Mouse (Mus musculus) MEL-GATA-1-ER (cell line): ENCODE data around the gene Atp1a2.
"Not testable (repeated sequence)": the region's sequence is repeated elsewhere in the genome, so short reads cannot be mapped to it uniquely, and the experiment has no call there.

ENCODE experiments used
- DNase-seq: peaks from one replicate; pipeline ENCODE4 v3.0.0-alpha.2; 2012; ENCODE audit warnings: low read depth; ENCODE audit errors: extremely low read depth

The Atp1a2 gene

DNA sequence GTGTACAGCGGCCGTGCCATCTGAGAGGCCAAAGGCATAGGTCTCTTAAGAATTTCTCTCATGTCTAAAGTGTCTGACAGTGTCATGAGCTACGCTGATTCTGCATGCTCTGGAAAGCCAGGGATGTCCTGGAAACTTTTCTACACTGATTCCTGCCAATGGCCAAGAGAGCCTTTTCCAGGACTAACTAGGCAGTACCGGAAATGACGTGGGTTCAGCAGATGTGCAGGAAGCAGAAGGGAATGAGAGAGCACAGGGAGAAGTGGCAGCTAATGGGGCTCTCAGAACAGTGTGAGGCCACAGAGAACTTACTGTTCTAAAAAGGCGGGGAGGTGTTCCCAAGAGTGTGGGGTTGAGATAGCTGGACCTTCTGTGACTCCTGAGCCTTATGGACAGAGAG, 24.5 kb downstream of the Atp1a2 start:
- no peak for DNase-seq

- DNase-seq = no peak
Observed at GRCm38 (mm10) chr1:172271765-172272164, 26.1 kb downstream of the Atp1a2 start.

DNA sequence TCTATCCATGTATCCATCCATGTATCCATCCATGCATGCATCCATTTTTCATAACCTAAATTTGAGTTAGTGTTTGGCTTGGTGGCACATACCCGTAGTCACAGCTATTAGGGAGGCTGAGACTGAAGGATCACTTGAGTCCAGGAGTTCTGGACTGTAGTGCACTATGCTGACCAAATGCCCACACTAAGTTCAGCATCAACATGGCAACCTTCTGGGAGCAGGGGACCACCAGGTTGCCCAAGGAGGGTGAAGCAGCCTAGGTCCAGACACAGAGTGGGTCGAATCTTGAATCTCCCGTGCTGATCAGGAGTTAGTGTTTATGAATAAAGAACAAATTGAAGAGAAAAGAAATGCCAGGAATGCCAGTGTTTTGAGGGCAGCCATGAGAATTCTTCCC, 26.7 kb downstream of the Atp1a2 start:
- DNase-seq = no peak

- DNase-seq = no peak
Observed at GRCm38 (mm10) chr1:172261477-172262078, 36.3 kb downstream of the Atp1a2 start, which contains the start of gene Igsf8. Gene Igsf8, plus strand, starts transcription at chr1:172261641.

GRCm38 (mm10) chr1:172258314-172258713, 39.5 kb downstream of the Atp1a2 start, which contains the start of gene Atp1a4:
Gene Atp1a4, minus strand, starts transcription at chr1:172258414.
- no peak for DNase-seq

DNA sequence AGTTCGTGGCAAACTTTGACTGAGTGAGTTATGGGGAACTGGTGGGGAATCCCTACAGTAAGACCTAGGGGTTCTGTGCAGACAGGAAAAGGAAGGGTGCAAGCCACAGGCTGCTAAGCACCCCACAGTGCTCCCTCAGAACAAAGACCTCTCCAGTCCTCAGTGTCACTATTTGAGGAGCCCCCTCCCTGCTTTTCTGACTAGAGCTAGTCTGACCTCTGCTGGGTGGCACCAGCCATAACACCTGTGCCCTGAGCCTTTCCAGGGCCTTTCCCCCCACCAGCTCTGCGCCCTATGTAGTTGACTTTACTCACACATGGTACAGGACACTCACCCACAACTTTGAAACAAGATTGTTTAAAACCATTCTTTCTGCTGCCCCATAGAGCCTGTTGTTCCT, 50.2 kb downstream of the Atp1a2 start:
- DNase-seq = no peak

DNA sequence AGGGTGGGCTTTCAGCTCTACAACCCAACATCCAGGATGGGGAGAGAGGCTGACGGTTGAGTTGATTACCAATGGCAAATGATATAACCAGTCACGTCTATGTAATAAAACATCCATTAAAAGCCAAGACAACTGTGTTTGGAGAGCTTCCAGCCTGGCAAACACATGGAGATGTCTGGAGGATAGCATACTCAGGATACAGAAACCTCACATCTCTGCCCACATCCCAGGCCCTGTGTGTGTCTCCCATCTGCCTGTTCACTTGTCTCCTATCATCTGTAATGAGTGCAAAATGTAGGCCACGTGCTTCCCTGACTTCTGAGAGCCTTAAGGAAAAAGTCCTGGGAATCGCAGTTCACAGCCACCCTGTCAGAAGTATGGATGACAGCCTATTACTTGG, 50.6 kb downstream of the Atp1a2 start:
- DNase-seq = no peak

DNA sequence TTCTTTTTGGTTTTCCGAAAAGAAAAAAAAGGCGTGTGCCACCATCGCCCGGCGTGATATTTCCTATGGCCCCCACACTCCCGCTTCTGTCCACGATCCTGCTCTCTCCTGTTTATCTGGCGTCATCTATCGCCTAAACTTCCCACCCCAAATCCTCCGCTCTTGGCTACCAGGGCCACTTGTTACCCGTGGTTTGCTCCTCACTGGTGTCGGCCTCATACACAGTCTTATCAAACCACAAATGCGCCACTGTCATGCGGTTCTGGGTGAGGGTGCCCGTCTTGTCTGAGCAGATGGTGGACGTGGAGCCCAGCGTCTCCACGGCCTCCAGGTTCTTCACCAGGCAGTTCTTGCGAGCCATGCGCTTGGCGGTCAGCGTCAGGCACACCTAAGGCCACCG, 53.2 kb downstream of the Atp1a2 start:
- not testable (repeated sequence) for DNase-seq

DNA sequence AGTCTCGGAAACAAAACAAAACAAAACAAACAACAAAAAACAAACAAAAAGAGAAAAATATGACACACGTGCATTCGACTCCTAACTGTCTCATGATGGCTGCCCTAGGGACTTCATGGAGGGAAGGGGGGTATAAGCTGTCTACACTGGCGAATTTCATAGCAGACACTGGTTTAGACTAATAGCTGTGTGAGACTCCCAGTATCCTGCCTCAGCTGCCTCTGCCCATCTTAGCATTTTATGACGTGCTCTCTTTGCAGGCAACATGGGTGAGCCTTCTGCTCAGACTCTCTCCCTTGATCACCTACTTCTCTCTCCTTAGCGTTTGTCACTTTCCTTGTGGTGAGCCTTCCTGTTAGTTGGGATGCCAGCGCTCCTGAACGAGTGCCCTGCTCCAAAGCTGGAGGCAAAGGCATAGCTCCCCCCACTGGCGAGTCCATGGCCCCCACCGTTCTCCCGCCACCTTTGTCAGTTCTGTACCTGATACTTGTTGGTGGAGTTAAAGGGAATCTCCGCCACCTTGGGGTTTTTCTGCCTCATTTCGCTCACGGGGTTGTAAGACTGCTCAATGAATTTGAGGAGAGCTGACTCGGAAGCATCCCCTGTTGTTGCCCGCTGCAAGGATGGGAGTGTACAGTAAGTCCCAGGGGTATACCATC, 54.2 kb downstream of the Atp1a2 start:
- no peak for DNase-seq

GRCm38 (mm10) chr1:172242401-172242800, 55.5 kb downstream of the Atp1a2 start:
- no peak for DNase-seq

DNA sequence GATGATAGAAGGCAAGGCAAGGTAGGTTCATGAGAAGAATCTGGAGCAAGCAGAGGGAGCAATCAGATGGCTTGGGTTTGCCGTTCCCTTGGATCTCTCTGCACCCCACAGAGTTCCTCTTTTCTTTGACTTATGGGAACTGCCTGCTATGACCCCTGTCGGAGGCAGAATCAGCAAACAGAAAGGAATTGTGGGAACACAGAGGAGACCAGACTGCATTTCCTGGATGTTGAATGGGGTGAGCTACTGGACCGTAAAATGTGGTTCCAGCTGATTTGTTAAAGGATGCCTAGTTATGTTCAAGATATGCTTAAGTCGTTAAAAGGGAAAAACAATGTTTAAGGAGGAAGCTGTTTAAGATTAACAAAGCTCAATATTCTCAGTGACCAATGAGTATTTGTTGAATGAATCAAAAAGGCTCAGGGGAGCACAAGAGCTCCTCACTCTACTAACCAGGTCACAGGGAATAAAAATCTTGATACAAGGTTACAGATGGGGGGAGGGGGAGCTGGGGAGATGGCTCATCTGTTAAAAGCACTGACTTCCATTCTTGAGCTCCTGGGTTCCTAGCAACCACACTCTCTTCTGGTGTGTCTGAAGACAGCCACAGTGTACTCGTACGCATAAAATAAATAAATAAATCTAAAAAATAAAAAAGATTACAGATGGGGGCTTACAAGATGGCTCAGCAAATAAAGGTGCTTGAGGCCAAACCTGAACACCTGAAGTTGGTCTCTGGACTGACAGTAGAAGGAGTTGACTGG, 56.7 kb downstream of the Atp1a2 start:
- DNase-seq = peak; percentile 59

DNA sequence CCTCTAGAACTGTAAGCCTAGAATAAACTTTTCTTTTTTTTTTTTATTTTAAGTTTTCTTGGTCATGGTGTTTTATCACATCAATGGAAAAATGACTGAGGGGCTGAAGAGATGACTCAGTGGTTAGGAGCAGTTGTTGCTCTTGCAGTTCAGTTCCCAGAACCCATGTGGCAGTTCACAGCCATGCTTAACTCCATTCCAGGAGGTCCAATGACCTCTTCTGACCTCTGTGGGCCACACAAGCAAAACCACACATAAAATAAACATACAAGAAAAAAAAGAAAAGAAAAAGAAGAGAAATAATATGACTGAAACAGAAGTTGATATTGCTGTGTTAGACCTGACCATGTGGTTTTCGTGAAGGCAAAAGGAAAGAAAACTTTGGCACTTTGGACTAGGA, 68.6 kb downstream of the Atp1a2 start:
- DNase-seq = no peak

GRCm38 (mm10) chr1:172228209-172228608, 69.7 kb downstream of the Atp1a2 start:
- DNase-seq = no peak
